Mouse (Mus musculus): Measurements from ENCODE around the gene Clasrp.

DNA sequence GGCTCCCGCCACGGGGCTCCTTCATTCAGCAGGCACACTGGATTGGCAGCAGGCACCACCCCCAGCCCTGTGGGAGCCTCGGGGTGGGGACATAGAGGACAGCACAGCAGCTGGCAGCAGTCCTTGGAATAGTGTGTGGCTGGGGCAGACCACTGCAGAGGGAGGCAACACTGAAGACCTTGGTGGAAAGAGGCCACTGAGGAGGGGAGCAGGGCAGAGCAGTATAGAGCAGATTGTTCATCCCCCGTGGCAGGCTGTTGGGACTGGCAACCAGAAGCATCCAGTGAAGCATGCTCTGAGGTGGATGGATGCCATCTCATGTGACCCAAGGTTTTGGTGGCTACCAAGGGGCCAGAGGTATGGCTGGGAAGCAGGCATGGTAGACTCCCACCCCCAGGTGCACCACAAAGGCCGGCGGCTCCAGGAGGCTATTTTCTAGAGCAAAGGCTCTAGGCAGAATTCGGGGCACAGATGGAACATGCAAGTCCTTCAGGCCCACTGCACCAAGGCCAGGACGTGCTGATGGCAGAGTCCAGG is 62.1 kb downstream of the Clasrp start:
- no peak for TF ChIP-seq CTCF (conservative IDR thresholded peaks at IDR 0.05; ENCODE audit: insufficient read depth, insufficient read length, low read depth, low read length)
- TF ChIP-seq POLR2A (IDR thresholded peaks at IDR 0.05; ENCODE audit: low read depth, low read length), result no peak
